Mouse (Mus musculus): ENCODE results near the gene Smtn. TPM values are rescaled to one million over a fixed set of nuclear protein-coding genes. Genes with fewer than 3 reads are reported as not detected.
A peak's percentile ranks its signal among the peaks of the same experiment; 100 is the strongest.

The Smtn gene
- polyA plus RNA-seq, 1 experiment from 2014 or later, result 1.7 TPM

GRCm38 (mm10) chr11:3564451-3564850 lies 24.0 kb upstream of the Smtn start:
- 95% methylated on average over 7 of the region's 7 CpGs for WGBS (ENCODE audit: missing documents)
- H3K27ac ChIP-seq, result no peak overlapping the region
- no peak overlapping the region for H3K4me3 ChIP-seq (ENCODE audit: inconsistent target)
- H3K79me2 ChIP-seq (ENCODE audit: inconsistent target), result no peaks in the 10 kb centered on the region
- H3K36me3 ChIP-seq (ENCODE audit: inconsistent target), result no peaks in the 10 kb centered on the region

- Histone ChIP-seq H3K36me3 (ENCODE audit: inconsistent target) (no peaks in the 10 kb centered on the region), H3K79me2 (ENCODE audit: inconsistent target) (no peaks in the 10 kb centered on the region), H3K4me3 (ENCODE audit: inconsistent target) (no peak overlapping the region), H3K27ac (no peak overlapping the region)
- 94% methylated on average over 6 of the region's 6 CpGs for WGBS (ENCODE audit: missing documents)
These were observed 23.4 kb upstream of the Smtn start for GRCm38 (mm10) chr11:3563853-3564252.

GRCm38 (mm10) chr11:3560202-3560601 lies 19.8 kb upstream of the Smtn start:
- no peaks in the 10 kb centered on the region for H3K79me2 ChIP-seq (ENCODE audit: inconsistent target)
- no peak overlapping the region for H3K27ac ChIP-seq
- H3K4me3 ChIP-seq (ENCODE audit: inconsistent target), result no peak overlapping the region
- WGBS (ENCODE audit: missing documents), result 50% methylated on average over 5 of the region's 5 CpGs
- no peaks in the 10 kb centered on the region for H3K36me3 ChIP-seq (ENCODE audit: inconsistent target)

GRCm38 (mm10) chr11:3557852-3558251 lies 17.4 kb upstream of the Smtn start:
- no peak overlapping the region for H3K4me3 ChIP-seq (ENCODE audit: inconsistent target)
- H3K79me2 ChIP-seq (ENCODE audit: inconsistent target), result no peaks in the 10 kb centered on the region
- 88% methylated on average over 3 of the region's 3 CpGs for WGBS (ENCODE audit: missing documents)
- H3K36me3 ChIP-seq (ENCODE audit: inconsistent target), result no peaks in the 10 kb centered on the region
- H3K27ac ChIP-seq, result no peak overlapping the region

GRCm38 (mm10) chr11:3554976-3555375 lies 14.6 kb upstream of the Smtn start:
- H3K36me3 ChIP-seq (ENCODE audit: inconsistent target), result no peaks in the 10 kb centered on the region
- no peaks in the 10 kb centered on the region for H3K79me2 ChIP-seq (ENCODE audit: inconsistent target)
- H3K27ac ChIP-seq, result no peak overlapping the region
- WGBS (ENCODE audit: missing documents), result 94% methylated on average over 4 of the region's 4 CpGs
- no peak overlapping the region for H3K4me3 ChIP-seq (ENCODE audit: inconsistent target)

- H3K27ac ChIP-seq, result no peak overlapping the region
- H3K36me3 ChIP-seq (ENCODE audit: inconsistent target), result no peaks in the 10 kb centered on the region
- H3K79me2 ChIP-seq (ENCODE audit: inconsistent target), result no peaks in the 10 kb centered on the region
- no peak overlapping the region for H3K4me3 ChIP-seq (ENCODE audit: inconsistent target)
- 91% methylated on average over 5 of the region's 5 CpGs for WGBS (ENCODE audit: missing documents)
These were observed 9.4 kb upstream of the Smtn start for GRCm38 (mm10) chr11:3549791-3550190.

GRCm38 (mm10) chr11:3548564-3549295 lies 8.3 kb upstream of the Smtn start:
- WGBS (ENCODE audit: missing documents), result 90% methylated on average over 3 of the region's 3 CpGs
- no peak overlapping the region for H3K4me3 ChIP-seq (ENCODE audit: inconsistent target)
- H3K36me3 ChIP-seq (ENCODE audit: inconsistent target), result no peaks in the 10 kb centered on the region
- no peak overlapping the region for H3K27ac ChIP-seq
- no peaks in the 10 kb centered on the region for H3K79me2 ChIP-seq (ENCODE audit: inconsistent target)

GRCm38 (mm10) chr11:3547969-3548368 lies 7.6 kb upstream of the Smtn start:
- Histone ChIP-seq H3K36me3 (ENCODE audit: inconsistent target) (no peaks in the 10 kb centered on the region), H3K79me2 (ENCODE audit: inconsistent target) (no peaks in the 10 kb centered on the region), H3K4me3 (ENCODE audit: inconsistent target) (no peak overlapping the region), H3K27ac (no peak overlapping the region)
- 83% methylated on average over 6 of the region's 6 CpGs for WGBS (ENCODE audit: missing documents)

GRCm38 (mm10) chr11:3547047-3547446 lies 6.6 kb upstream of the Smtn start:
- Histone ChIP-seq H3K27ac (no peak overlapping the region), H3K36me3 (ENCODE audit: inconsistent target) (no peaks in the 10 kb centered on the region), H3K4me3 (ENCODE audit: inconsistent target) (no peak overlapping the region), H3K79me2 (ENCODE audit: inconsistent target) (no peaks in the 10 kb centered on the region)
- 77% methylated on average over 2 of the region's 2 CpGs for WGBS (ENCODE audit: missing documents)

GRCm38 (mm10) chr11:3546242-3546562 lies 5.8 kb upstream of the Smtn start:
- Histone ChIP-seq H3K4me3 (ENCODE audit: inconsistent target) (no peak overlapping the region), H3K36me3 (ENCODE audit: inconsistent target) (no peaks in the 10 kb centered on the region), H3K27ac (no peak overlapping the region), H3K79me2 (ENCODE audit: inconsistent target) (no peaks in the 10 kb centered on the region)
- WGBS (ENCODE audit: missing documents), result 17% methylated on average over 1 of the region's 1 CpGs

GRCm38 (mm10) chr11:3545531-3546241 lies 5.3 kb upstream of the Smtn start:
- 71% methylated on average over 9 of the region's 9 CpGs for WGBS (ENCODE audit: missing documents)
- no peak overlapping the region for H3K27ac ChIP-seq
- no peaks in the 10 kb centered on the region for H3K79me2 ChIP-seq (ENCODE audit: inconsistent target)
- no peaks in the 10 kb centered on the region for H3K36me3 ChIP-seq (ENCODE audit: inconsistent target)
- H3K4me3 ChIP-seq (ENCODE audit: inconsistent target), result no peak overlapping the region

- no peaks in the 10 kb centered on the region for H3K79me2 ChIP-seq (ENCODE audit: inconsistent target)
- H3K36me3 ChIP-seq (ENCODE audit: inconsistent target), result no peaks in the 10 kb centered on the region
- no peak overlapping the region for H3K4me3 ChIP-seq (ENCODE audit: inconsistent target)
- no peak overlapping the region for H3K27ac ChIP-seq
- 100% methylated on average over 5 of the region's 5 CpGs for WGBS (ENCODE audit: missing documents)
These were observed 4.0 kb upstream of the Smtn start for GRCm38 (mm10) chr11:3544409-3544808.

- Histone ChIP-seq H3K4me3 (ENCODE audit: inconsistent target) (no peak overlapping the region), H3K79me2 (ENCODE audit: inconsistent target) (no peaks in the 10 kb centered on the region), H3K36me3 (ENCODE audit: inconsistent target) (no peaks in the 10 kb centered on the region), H3K27ac (no peak overlapping the region)
- WGBS (ENCODE audit: missing documents), result 84% methylated on average over 5 of the region's 5 CpGs
These were observed 2.6 kb upstream of the Smtn start for GRCm38 (mm10) chr11:3543001-3543400.

GRCm38 (mm10) chr11:3541932-3542331 lies 1.5 kb upstream of the Smtn start:
- 89% methylated on average over 3 of the region's 3 CpGs for WGBS (ENCODE audit: missing documents)
- no peaks in the 10 kb centered on the region for H3K79me2 ChIP-seq (ENCODE audit: inconsistent target)
- no peak overlapping the region for H3K4me3 ChIP-seq (ENCODE audit: inconsistent target)
- no peak overlapping the region for H3K27ac ChIP-seq
- H3K36me3 ChIP-seq (ENCODE audit: inconsistent target), result no peaks in the 10 kb centered on the region

- no peaks in the 10 kb centered on the region for H3K79me2 ChIP-seq (ENCODE audit: inconsistent target)
- H3K27ac ChIP-seq, result no peak overlapping the region
- no peaks in the 10 kb centered on the region for H3K36me3 ChIP-seq (ENCODE audit: inconsistent target)
- peak overlapping the region; percentile 53; the same call in 1 of the 2 replicates for H3K4me3 ChIP-seq (ENCODE audit: inconsistent target)
- WGBS (ENCODE audit: missing documents), result 61% methylated on average over 4 of the region's 4 CpGs
These were observed 601 bp downstream of the Smtn start for GRCm38 (mm10) chr11:3539826-3540196.

Data from macrophage (primary cell).